Mouse (Mus musculus) right cerebral cortex, postnatal 36 days (tissue): Measurements from ENCODE around the gene Top1.

Experiments
- DNase-seq, 2 experiments: peaks; one replicate each; pipeline ENCODE4 v3.0.0; 2022; ENCODE audit warnings: low spot score in 2 of 2, mixed read lengths in 1 of 2

The Top1 gene

GRCm38 (mm10) chr2:160718811-160719210, 73.1 kb downstream of the Top1 start:
- no peak for DNase-seq

- DNase-seq = no peak
Measured at GRCm38 (mm10) chr2:160722714-160723113, 77.0 kb downstream of the Top1 start.

GRCm38 (mm10) chr2:160723613-160724375, 78.1 kb downstream of the Top1 start:
- DNase-seq = no peak

GRCm38 (mm10) chr2:160724536-160724935, 78.8 kb downstream of the Top1 start:
- DNase-seq = no peak

- DNase-seq = no peak
Measured at GRCm38 (mm10) chr2:160725877-160726864, 80.5 kb downstream of the Top1 start.

GRCm38 (mm10) chr2:160728972-160729371, 83.3 kb downstream of the Top1 start:
- peak; percentile 52 to 75 for DNase-seq

GRCm38 (mm10) chr2:160729436-160729835, 83.7 kb downstream of the Top1 start:
- no peak for DNase-seq

- no peak for DNase-seq
Measured at GRCm38 (mm10) chr2:160729851-160730796, 84.4 kb downstream of the Top1 start.

GRCm38 (mm10) chr2:160730797-160731116, 85.1 kb downstream of the Top1 start:
- DNase-seq = peak in 1 of 2 experiments; percentile 29

- peak; percentile 90 to 94 for DNase-seq
Measured at GRCm38 (mm10) chr2:160731117-160731838, 85.6 kb downstream of the Top1 start, which contains the start of gene Plcg1. TSS of gene Plcg1 (plus strand) at chr2:160731300.

GRCm38 (mm10) chr2:160731839-160732261, 86.2 kb downstream of the Top1 start:
- DNase-seq = peak; percentile 44 to 50

GRCm38 (mm10) chr2:160732420-160732995, 86.8 kb downstream of the Top1 start:
- DNase-seq = no peak

- DNase-seq = no peak
Measured at GRCm38 (mm10) chr2:160733131-160733531, 87.4 kb downstream of the Top1 start.

GRCm38 (mm10) chr2:160734331-160734730, 88.6 kb downstream of the Top1 start:
- DNase-seq = no peak

- no peak for DNase-seq
Measured at GRCm38 (mm10) chr2:160735706-160736310, 90.1 kb downstream of the Top1 start.

GRCm38 (mm10) chr2:160736466-160736865, 90.8 kb downstream of the Top1 start:
- no peak for DNase-seq

GRCm38 (mm10) chr2:160738354-160738753, 92.7 kb downstream of the Top1 start:
- DNase-seq = no peak

- DNase-seq = no peak
Measured at GRCm38 (mm10) chr2:160739647-160740356, 94.1 kb downstream of the Top1 start.

- no peak for DNase-seq
Measured at GRCm38 (mm10) chr2:160740521-160741156, 95.0 kb downstream of the Top1 start.
